Mouse (Mus musculus): ENCODE data around the gene Adk.

GRCm38 (mm10) chr14:21383701-21384428 lies 331.5 kb downstream of the Adk start:
- no peak for TF ChIP-seq CTCF (IDR thresholded peaks at IDR 0.05; ENCODE audit: borderline replicate concordance, extremely low read depth, insufficient read depth, insufficient read length)
- TF ChIP-seq POLR2A (IDR thresholded peaks at IDR 0.05; ENCODE audit: borderline replicate concordance, extremely low read depth, insufficient read depth, insufficient read length, poor library complexity, severe bottlenecking): no peak
